Mouse (Mus musculus): ENCODE measurements around the gene Cd300lf.

The Cd300lf gene

DNA sequence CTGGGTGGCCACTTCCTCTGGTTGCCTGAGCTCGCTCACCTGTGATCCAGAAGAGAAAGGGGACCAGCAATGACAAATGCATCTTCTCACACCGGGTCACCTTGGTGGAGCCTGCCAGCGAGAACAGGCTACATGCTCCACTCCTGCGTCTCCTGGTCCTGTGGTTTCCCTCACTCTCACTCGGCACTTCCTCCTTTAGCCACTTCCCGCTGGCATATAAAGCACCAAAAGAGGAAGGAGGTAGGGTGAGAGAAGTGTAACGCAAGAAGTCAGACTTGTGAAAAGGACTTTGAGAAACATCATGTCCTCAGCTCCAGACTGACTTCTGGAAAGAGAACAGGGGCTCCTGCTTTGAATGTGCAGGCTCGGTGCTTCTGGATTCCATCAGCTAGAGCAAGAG is at the start of gene Cd300lf:
Cd300lf (minus strand) TSS at position 193 of the 400 bp plus-strand sequence.
- DNase-seq (ENCODE audit: low spot score in 2 of 2): peak in 1 of 2 experiments; percentile 15

DNA sequence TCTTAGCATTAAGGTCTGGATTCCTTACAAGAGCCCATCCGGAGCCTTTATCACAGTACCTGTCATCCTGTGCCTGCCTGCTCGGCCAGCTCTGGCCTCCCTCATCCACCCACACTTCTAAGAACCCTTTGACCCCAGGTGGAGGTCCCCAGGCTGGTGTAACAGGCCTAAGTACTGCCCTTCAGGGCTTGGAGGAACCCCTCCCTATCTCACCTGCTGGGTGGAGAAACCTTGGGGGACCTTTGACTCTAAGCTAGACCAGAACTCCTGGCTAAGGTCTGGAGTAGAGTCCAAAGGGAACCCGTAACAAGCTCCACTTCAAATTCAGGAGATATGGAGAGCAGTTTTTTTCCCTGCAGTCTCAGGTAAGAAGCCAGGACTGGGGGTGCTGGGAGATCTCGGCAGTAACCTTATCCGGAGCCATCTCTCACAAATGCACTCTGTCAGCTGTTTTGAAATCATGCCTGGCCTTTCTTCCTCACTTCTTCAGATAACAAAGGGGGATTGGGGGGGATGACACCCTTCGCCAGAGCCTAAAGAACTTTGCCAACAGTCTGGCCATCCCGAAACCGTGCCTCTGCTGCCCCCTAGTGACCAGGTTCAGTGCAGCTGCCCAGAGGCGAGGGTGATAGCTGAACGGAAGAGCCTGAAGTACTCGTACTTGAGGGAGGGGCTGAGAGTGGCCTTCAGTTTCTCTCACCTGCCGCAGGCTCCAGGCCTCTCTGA is 48.3 kb upstream of the Cd300lf start:
- peak; percentile 71 to 85 for DNase-seq (ENCODE audit: low spot score in 2 of 2)

DNA sequence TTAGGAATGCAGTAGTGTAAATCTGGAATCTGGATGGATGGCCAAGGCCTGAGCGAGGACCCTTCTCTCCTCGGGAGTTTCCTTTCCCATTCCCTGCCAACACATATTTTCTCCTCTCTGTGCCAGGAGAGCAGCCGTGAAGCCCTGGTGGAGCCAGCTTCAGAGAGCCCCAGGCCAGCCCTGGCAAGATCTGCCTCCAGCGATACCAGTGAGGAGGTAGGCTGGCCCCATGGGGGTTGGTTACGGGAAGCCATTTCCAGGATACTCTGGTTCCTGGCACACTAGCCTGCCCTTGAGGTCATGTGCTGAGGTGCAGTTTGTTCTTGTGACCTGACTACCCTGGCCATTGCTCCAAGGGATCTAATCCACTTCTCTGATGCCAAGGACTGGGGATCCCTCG is 46.1 kb upstream of the Cd300lf start:
- DNase-seq (ENCODE audit: low spot score in 2 of 2): no peak

DNA sequence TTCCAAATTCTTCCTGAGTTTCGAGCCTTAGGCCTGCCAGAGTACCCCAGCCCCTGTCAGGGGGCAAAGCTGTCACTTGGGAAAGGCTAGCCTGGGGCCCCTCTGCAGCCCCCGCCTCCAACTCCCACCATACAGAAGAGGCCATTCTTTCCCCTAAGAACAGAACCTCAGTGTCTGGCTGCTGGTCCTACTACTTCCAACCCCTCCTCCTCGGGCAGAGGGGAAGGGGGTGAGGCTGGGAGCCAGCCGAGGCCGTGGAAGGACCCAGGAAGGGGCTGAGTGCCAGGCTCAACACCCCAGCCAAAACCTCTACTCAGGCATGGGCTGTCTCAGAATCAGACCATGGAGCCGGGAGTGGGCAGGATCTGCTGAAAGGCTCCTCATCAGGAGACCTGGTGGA is 45.4 kb upstream of the Cd300lf start:
- DNase-seq (ENCODE audit: low spot score in 2 of 2): no peak

DNA sequence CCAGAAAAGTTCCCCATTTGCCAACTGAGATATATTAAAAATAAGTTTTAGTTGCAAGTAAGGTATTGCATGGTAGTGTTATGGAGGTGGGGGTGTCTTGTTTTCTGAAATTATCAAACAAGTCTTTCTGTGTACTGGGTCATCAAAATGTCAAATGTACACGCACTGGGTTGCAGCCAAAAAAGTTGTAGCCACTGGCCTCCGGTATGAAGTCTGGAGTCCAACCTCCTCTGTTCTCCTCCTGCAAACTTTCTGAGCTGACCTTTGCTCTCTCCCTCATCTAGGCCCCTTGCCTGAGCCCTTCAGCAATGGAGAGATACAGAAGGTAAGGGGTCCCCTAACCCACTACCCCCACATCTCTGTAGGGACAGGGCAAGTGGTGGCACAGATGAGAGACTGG is 45.0 kb upstream of the Cd300lf start:
- no peak for DNase-seq (ENCODE audit: low spot score in 2 of 2)

DNA sequence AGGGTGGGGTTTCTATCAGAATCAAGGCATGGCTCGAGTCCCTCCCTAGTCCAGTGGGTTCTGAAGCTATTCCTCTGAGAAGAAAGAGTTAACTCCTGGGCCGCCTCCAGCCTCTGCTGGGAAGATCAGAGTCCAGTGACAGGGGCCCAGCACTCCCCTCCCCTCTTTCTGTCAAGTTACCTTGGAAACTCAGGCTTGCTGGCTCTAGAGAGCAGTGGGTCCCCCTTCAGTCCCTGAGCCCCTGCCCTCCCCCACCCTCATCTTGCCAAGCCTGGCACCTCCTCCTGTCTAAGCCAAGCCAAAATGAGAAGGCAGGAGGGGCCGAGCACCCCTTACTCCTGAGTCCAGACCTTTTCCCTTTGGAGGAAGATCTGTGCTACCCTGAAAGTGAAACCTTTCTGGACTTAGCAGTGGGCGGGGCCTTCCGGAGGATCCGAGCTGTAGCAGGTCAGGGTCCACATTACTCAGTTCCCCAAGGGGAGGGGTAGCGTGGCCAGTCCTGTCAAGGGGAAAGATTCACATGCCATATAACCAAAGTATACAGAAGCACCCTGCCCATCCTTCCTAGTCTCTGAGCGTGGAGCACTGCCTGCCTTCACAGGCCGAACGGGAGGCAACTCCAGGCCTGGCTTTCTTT is 43.9 kb upstream of the Cd300lf start:
- no peak for DNase-seq (ENCODE audit: low spot score in 2 of 2)

DNA sequence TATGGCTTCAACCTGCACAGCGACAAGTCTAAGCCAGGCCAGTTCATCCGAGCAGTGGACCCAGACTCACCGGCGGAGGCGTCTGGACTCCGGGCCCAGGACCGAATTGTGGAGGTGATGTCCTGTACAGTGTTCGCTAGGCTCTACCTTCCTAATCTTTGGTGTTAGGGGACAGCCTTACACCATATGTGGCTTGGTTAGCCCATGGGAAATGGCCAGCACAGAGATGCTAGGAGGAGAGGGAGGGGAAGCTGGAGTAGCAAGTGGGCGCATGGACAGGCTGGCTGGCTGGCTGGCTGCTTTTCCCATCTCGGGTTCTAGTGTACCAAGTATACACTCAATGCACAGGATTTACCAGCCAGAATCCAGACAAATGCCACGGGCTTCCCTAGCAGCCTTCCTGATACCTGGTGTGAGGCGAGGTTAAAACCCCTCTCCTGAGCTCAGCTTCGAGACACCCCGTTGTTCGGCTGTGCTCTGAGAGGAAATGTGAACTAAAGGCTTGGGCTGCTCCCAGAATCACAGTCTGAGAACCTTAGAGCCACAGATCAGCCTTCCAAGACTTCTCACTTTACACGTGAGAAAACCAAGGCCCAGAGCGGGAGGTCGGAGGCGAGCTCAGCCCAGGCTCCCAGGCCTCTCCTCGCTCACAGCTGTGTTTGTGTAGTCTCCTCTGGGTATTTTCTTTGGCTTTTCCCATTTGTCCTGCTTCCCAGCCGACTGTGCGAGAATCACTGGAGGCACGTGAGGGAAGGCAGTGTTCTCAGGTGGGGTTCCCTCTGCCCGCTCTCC is 42.8 kb upstream of the Cd300lf start:
- no peak for DNase-seq (ENCODE audit: low spot score in 2 of 2)

DNA sequence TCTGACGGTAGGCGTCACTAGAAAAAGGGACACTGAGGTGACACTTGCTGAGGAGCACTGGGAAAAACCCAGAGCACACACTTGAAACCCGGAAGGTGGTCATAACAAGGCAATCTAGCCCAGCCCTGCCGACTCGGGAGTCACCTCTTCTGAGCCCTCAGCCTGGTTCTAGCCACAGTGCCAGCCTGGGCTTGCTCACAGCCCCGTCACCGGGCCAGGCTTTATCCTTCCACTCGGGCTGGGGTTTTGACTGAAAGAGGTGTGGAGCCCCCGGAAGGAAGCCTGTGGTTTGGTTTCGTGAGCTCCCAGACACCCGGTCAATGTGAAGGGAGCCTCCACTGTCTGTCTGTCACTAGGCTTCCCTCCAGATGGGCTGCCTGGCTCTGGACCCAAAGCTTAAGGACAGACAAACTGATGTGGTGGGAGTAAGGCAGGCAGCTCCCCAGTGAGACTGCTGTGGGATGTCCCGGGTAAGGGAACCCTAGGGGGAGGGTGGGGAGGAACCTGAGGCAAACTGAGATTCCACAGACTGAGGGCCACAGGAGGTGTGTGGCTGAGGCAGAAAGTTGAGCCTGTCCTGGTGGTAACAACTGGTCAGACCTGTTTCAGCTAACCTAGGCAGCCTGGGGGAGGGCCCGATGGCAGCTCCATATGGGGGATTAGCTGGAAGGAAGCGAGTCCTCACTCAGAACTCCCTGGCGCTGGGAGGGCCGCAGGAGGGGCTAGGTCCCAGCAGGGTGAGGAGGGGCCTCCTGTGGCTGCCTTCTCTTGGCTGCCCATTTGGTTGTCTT is 40.0 kb upstream of the Cd300lf start:
- no peak for DNase-seq (ENCODE audit: low spot score in 2 of 2)

DNA sequence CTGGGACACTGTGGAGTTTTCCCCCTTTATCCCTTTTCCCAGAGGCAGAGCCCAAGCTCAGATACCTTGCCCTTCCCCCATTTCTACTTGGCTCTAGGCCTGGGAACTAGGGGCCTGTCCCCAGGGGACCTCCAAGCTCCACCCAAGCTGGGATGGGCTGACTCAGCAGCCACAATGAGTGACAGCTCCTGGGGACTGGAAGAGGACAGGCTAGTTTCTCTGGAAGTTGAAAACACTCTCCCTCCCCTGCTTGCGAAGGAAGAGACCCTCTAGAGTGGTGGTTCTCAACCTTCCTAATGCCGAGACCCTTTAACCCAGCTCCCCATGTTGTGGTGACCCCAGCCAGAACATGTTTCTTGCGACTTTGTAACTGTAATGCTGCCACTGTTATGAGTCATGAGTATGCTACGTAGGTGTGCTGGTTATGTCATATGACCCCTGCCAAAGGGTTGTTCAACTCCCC is 39.1 kb upstream of the Cd300lf start:
- no peak for DNase-seq (ENCODE audit: low spot score in 2 of 2)

DNA sequence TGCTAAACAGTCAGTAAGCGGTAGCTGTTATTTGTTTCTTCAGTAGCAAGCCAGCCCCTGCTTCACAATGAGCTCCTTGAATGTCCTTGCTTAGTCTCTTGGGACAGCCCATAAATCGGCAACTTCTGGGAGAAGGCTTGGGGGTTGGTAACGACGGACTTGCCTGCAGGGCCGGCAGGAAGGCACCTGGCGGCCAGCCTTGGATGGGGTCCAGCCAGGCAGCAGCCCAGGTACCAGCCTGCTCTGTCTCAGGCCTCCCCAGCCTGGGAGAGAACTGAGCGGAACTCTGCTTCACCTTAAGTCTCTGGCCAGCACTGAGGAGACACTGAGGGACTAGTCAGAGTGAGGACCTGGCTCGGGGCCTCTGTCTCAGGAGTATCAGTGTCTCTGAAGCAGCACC is 37.3 kb upstream of the Cd300lf start:
- DNase-seq (ENCODE audit: low spot score in 2 of 2): no peak

DNA sequence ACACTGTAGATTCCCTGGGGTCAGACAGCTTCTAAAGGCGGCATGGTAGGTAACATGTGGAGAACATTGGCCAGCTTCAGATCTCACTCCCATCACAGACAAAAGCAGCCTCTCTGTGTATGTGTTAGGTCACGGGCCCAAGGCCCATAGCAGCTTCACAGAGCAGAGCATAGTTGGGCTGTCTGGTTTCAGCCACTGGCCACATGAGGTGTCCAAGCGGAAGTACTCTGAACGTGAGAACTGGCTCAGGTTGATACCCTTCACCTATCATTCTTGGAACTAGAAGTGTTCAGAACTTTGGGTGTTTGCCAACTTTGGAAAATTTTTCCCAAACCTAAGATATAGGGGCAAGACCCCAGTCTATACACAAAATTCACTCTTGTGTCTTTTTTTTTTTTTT is 35.6 kb upstream of the Cd300lf start:
- DNase-seq (ENCODE audit: low spot score in 2 of 2): no peak

DNA sequence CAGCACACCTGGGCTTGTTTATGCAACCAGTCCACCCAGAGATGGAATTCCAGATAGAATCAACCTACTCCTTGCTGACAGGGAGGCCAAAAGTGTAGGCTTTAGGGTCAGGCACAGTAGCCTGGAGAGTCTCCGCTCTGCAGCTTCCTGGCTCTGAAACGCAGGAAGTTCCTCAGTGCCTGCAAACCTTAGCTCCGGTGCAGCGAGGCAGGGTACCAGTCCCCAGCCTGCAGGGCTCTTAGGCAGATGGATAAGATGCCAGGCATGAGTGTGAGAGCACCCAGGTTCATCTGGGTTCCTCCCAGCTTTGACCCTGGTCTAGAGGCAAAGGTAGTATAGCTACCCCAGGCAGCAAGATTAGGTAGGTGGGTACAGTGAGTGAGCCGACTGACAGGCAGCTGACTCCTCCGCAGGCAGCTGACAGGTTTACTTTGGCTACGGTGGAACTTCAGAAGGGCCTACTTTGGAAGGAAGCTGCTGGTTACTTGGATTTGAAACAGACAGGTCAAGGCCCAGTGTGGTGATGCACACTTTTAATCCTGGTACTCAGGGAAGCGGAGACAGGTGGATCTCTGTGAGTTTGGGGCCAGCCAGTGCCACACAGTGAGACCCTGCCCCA is 33.9 kb upstream of the Cd300lf start:
- no peak for DNase-seq (ENCODE audit: low spot score in 2 of 2)

DNA sequence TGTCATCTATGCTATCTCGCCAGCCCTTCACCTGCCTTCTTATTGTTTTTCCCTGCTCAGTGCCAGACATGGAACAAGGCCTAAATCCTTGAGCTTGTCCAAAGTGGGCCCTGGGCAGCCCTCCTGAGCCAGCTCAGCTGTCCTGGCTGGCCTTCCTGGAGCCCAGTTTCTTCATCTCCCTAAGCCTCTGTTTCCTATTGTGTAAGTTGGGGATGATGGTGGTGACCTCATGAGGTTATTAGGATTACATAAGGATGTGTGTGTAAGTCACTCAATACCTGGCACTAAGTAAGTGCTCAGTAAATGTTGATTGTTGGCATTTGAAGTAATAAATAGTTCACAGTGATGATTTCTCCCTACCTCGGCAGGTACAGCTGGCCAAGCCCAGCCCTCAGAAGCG is 33.0 kb upstream of the Cd300lf start:
- DNase-seq (ENCODE audit: low spot score in 2 of 2): no peak

DNA sequence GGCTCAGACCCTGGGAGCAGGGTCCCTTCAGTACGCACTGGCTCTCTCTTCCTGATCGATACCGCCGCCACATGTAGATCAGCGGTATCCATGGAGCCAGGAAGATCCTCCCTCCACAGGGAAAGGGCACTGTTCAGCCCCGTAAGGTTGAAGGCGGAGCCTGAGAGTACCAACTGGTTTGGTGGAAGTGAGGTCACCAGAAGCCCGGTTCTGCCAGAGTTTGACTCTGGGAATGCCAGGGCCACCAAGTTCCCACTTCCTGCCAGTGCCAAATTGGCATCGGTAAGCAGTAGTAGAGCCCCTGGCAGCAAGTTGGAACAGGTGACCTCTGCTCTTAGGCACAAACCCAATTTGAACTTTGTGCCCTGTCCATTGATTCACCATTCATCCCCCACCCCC is 31.2 kb upstream of the Cd300lf start:
- DNase-seq (ENCODE audit: low spot score in 2 of 2): no peak

DNA sequence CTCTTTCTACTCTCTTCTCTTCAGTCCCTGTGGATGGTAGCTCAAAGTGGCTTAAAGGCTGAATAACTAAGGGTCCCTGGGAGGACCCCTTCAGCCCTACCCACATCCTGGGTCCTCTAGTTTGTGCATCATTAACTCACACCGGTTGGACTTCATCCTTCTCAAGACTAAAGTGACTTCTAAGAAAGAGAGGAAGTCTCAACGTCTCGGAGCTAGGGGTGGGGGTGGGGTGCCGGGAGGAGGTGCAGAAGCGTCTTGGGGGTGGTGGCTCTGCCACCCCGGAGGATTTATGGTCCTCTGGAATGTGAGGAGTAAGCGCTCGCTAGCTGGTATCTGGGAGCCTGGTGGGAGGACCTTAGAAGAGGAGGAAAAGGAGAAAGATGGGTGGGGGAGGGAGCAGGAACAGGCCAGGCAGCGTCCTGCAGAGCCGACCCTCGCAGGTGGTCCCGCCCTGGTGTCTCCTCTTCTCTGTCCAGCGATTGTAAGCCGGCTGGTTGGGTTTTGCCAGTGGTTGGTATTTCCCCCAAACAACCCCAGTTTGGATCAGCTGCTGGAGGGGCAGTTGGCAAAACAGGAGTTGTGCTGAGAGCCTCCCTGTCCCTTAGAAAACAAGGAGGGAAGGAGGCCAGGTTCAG is 30.7 kb upstream of the Cd300lf start:
- no peak for DNase-seq (ENCODE audit: low spot score in 2 of 2)

DNA sequence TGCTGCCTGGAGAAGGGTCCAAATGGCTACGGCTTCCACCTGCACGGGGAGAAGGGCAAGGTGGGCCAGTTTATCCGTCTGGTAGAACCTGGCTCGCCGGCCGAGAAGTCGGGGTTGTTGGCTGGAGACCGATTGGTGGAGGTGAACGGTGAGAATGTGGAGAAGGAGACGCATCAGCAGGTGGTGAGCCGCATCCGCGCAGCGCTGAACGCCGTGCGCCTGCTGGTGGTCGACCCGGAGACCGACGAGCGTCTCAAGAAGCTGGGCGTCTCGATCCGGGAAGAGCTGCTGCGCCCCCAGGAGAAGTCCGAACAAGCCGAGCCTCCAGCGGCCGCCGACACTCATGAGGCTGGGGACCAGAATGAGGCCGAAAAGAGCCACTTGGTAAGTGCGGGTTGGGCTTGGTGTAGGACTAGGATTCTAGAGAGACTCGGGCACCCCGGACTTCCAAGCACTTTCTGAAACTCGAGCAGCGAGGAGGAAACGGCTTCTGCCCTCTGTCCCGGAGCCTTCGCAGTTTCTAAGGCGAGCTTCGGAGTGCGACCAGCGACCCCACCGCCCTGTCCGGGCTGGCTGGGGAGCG is 29.9 kb upstream of the Cd300lf start:
- DNase-seq (ENCODE audit: low spot score in 2 of 2): peak in 1 of 2 experiments; percentile 47

DNA sequence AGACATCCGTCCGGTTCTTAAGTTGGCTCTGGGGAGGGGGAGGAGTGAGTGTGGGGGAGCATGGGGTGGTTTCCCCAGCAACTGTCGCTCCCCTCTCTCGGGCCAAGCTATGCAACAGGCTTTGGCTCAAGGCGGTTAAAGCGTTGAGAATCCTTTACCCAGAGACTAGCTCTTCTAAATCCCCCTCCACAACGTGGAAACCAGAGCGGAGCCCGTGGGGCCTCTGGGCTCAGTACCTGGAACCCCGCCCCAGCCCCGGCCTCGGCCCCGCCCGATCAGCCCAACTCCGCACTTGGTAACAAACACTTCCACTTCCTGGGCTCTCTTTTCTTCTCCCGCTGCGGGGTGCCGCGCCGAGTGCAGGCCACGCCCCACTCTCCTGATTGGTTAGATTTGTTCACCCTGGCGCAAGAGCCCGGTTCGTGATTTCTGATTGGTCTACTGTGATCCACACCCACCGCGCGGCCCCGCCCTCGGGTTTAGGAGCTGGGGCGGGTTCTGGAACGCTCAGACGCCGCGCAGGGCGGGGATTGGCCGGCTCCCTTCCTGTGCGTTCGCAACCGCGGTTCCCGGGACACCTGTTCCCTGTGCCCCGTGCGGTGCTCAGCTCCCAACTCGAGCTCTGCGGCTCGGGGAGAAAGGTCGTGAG is 29.2 kb upstream of the Cd300lf start, which contains the start of gene Slc9a3r1:
Slc9a3r1 (plus strand) TSS at position 510 of the 649 bp plus-strand sequence.
- peak; percentile 97 for DNase-seq (ENCODE audit: low spot score in 2 of 2)

DNA sequence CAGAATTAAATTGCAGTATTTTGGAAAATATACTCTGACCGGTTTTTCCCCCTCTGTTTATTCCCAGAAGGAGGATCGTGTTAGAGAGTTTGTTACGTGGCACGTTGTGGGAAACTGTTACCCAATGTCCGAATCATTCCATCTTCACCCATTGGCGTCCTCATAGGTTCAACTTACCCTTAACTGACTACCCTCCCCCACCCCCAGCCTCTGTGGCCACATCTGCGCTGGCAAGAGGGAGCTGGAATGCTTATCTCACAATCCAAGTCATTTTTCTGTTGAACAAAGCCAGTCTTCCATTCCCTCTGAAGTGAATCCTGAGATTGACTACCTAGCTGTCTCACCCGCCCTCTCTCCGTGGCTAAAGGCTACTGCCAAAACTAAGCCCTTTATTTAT is 28.4 kb upstream of the Cd300lf start:
- DNase-seq (ENCODE audit: low spot score in 2 of 2): no peak

DNA sequence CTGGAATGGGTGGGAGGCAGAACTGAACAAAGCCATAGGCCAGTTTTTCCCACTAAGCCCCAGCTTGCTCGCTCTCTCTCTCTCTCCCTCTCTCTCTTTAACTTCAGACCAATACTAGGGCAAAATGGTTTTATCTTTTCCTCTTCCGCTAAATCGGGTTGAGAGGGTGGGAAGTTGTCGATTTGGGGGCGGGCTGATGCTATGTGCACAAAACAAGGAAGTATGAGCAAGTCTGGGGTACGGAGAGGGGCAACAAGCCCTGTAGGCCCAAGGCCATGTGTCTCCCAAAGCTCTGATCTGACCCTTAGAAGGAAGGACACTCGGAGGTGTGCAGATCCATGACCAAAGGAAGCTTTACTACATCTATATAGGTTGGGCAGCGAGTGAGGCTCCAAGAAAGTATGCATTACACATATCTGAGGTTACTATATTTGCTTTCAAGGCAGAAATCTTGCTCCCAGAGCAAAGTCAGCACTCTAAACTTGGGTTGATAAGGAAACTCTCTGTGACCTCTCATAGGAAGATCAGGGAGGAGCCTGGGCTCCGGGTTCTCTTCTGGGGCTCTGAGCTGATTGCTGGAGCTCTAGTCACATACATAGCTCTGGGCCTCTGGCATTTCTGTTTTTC is 27.9 kb upstream of the Cd300lf start:
- DNase-seq (ENCODE audit: low spot score in 2 of 2): no peak

All from spleen, postnatal 14 days (tissue).